Mouse (Mus musculus) ES-Bruce4 (cell line): ENCODE data around the gene St6gal1.

ENCODE experiments used
- CTCF ChIP-seq: IDR thresholded peaks from one replicate; pipeline ENCODE4 v1.8.1; 2011; ENCODE audit warnings: low read depth, low read length
- EP300 ChIP-seq: IDR thresholded peaks from 2 replicates; pipeline ENCODE4 v1.6.1; 2011; ENCODE audit warnings: low read depth, low read length; ENCODE audit not compliant: insufficient read depth
- POLR2A ChIP-seq: IDR thresholded peaks from one replicate; pipeline ENCODE4 v1.8.1; 2011; ENCODE audit warnings: low read length; ENCODE audit not compliant: insufficient read depth

DNA sequence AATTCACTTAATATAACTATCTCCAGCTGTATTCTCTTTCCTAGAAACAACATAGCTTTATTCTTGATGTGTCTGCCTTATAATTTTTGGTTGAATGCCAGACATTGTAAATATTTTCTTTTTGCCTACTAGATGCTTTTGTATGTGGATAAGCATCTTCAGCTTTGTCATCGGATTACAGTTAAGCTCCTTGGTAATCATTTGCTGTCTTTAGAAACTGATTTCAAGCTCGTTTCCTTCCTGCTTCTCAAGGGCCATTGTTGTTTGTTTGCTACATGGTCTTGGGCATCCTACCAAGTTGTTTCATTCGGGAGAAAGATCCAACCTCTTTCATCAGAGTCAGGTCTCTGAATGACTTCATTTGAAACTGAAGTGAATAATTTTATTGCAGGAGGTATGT is 144.6 kb downstream of the St6gal1 start:
- TF ChIP-seq POLR2A (no peak), CTCF (no peak), EP300 (no peak)
